In genomic region chr10:63954308-63954930, GRCm38 (mm10) we compare ENCODE assay signal across 10 mouse cellular contexts. TPM values are rescaled to one million over a fixed set of nuclear protein-coding genes. Genes with fewer than 3 reads are reported as not detected.
DNase-seq lines count a peak whose midpoint lies in the region; ATAC-seq and TF ChIP-seq lines count a peak whose summit lies in the region.
"Had no signal": no experiment of that assay in that cellular context is flagged by ENCODE, and none has a peak within 500 bp of the region (broad histone marks: within the 10 kb centered on the region; RNA-seq: fewer than 3 reads in every experiment).

No protein-coding gene starts in this region.

- no peaks in the 10 kb centered on the region for H3K36me3 ChIP-seq in hindbrain, embryonic 12.5 days

- no peak for TF ChIP-seq CTCF in gastrocnemius, adult 2 months (IDR thresholded peaks at IDR 0.05)

- no peak overlapping the region for H3K9ac ChIP-seq in hindbrain, embryonic 12.5 days

- H3K27me3 ChIP-seq in hindbrain, embryonic 12.5 days = no peaks in the 10 kb centered on the region
- H3K27me3 ChIP-seq: megakaryocyte, embryonic 14.5 days had no signal

- no peak overlapping the region for H3K4me3 ChIP-seq in brown adipose tissue, adult 24 weeks (ENCODE audit: insufficient read depth, low read depth, low read length)
- H3K4me3 ChIP-seq in gastrocnemius, adult 2 months = no peak overlapping the region
- H3K4me3 ChIP-seq in hindbrain, embryonic 12.5 days = no peak overlapping the region
- H3K4me3 ChIP-seq: megakaryocyte, embryonic 14.5 days had no signal

- intact Hi-C loops in gastrocnemius, adult 2 months (cut with DNase I) = no loop called here

- no peak for ATAC-seq in hindbrain, embryonic 12.5 days (ENCODE audit: low FRiP score)
- no peak for ATAC-seq in inflammation-experienced regulatory T-cells, adult 6 months

- H3K27ac ChIP-seq in brown adipose tissue, adult 24 weeks (replicated peaks; ENCODE audit: low read depth, low read length) = peak overlapping the region; percentile 59
- peak overlapping the region; percentile 44; the same call in 1 of the 2 replicates for H3K27ac ChIP-seq in gastrocnemius, adult 2 months
- H3K27ac ChIP-seq in hindbrain, embryonic 12.5 days = peak overlapping the region; percentile 57; the same call in 1 of the 2 replicates

- H3K9me3 ChIP-seq in hindbrain, embryonic 12.5 days (replicated peaks) = no peaks in the 10 kb centered on the region

- H3K4me2 ChIP-seq in hindbrain, embryonic 12.5 days (replicated peaks) = no peak overlapping the region

- DNase-seq in kidney, postnatal 4 days = peak; percentile 11 to 25
- no peak for DNase-seq in kidney, adult 11 months
- DNase-seq in gastrocnemius, adult 2 months = peak; percentile 68
- DNase-seq in telencephalon, adult 2 months (ENCODE audit: low read depth, low spot score) = peak; percentile 38
- no peak for DNase-seq in thymus, postnatal 25 days

- WGBS in hindbrain, embryonic 12.5 days = 18% methylated on average over 6 of the region's 7 CpGs

- no peaks in the 10 kb centered on the region for H3K4me1 ChIP-seq in brown adipose tissue, adult 24 weeks (ENCODE audit: control insufficient read depth, insufficient read depth, insufficient read length, low read length)
- peaks cover 9% of the 10 kb centered on the region for H3K4me1 ChIP-seq in hindbrain, embryonic 12.5 days
- H3K4me1 ChIP-seq: megakaryocyte, embryonic 14.5 days had no signal

RNA-seq across cellular contexts. Expression of gene Gm10118, which starts 27.2 kb away (rescaled TPM):
- polyA plus RNA-seq in brown adipose tissue, adult 24 weeks (2012; ENCODE audit: insufficient read depth, insufficient read length, missing spikeins) = not detected in 2 replicates
- not detected for total RNA-seq in gastrocnemius, adult 2 months (2021)
- polyA plus RNA-seq in hindbrain, embryonic 12.5 days (2016; fragmentation: Nextera tagmentation; extraction: Ambion mirVana) = 0.38 and 0.56 TPM in 2 replicates
- not detected for polyA plus RNA-seq in inflammation-experienced regulatory T-cells, adult 6 months (2017; shearing (Covaris generic))
- total RNA-seq: ES-E14 had no signal

Comparison
In these comparisons a context has a peak if more than half of its experiments do, and no peak if none do; other contexts are left out.
1. DNase-seq: peak in kidney, postnatal 4 days (2 of 2), gastrocnemius, adult 2 months (single experiment) and telencephalon, adult 2 months (single experiment); none in kidney, adult 11 months (single experiment) and thymus, postnatal 25 days (single experiment).
2. Peak in every context shown above with its lines, with median percentiles within 50 percentile points of each other: H3K27ac ChIP-seq.